Mouse (Mus musculus) midbrain, embryonic 10.5 days (tissue): ENCODE measurements at regions not wholly inside any gene's neighbourhood (a gene's known extent, or its start where the extent isn't known, plus 50 kb on each side); places are given as distances from the start of the nearest gene placed in this dataset.

Experiments
- DNase-seq: peaks from one replicate; pipeline ENCODE4 v3.0.0-alpha.2; 2017; ENCODE audit warnings: low spot score
- H3K27ac ChIP-seq: fragments of 300-500 bp; sonication (generic); replicated peaks from 2 replicates; pipeline ENCODE4 v1.5.1; 2016; ENCODE audit warnings: mild to moderate bottlenecking
- H3K27me3 ChIP-seq: fragments of 300-500 bp; sonication (generic); 2 replicates; pipeline ENCODE4 v1.6.1; 2016; ENCODE audit warnings: low read depth, mild to moderate bottlenecking; ENCODE audit not compliant: poor library complexity, severe bottlenecking
- H3K36me3 ChIP-seq: fragments of 300-500 bp; sonication (generic); 2 replicates; pipeline ENCODE4 v1.6.1; 2016; ENCODE audit warnings: mild to moderate bottlenecking, moderate library complexity
- H3K4me1 ChIP-seq: fragments of 300-500 bp; sonication (generic); 2 replicates; pipeline ENCODE4 v1.6.1; 2016
- H3K4me3 ChIP-seq: fragments of 300-500 bp; sonication (generic); 2 replicates; pipeline ENCODE4 v1.5.1; 2016; ENCODE audit warnings: mild to moderate bottlenecking, moderate library complexity
- H3K9me3 ChIP-seq: fragments of 300-500 bp; sonication (generic); replicated peaks from 2 replicates; pipeline ENCODE4 v1.6.1; 2016; ENCODE audit warnings: mild to moderate bottlenecking
- WGBS: fragments of 180-500 bp; shearing (Covaris S2); methylation state at CpG from one replicate; pipeline ENCODE4 v1.1.7; 2016; 5-methylcytosine and 5-hydroxymethylcytosine counted together

- 21% methylated on average over 13 of the region's 13 CpGs for WGBS
- peak; percentile 12 for DNase-seq
- H3K36me3 ChIP-seq: no peaks in the 10 kb centered on the region
- H3K27ac ChIP-seq: peak overlapping the region; percentile 43; the same call in 1 of the 2 replicates
- no peaks in the 10 kb centered on the region for H3K9me3 ChIP-seq
- no peak overlapping the region for H3K4me3 ChIP-seq
- H3K4me1 ChIP-seq: peaks cover 21% of the 10 kb centered on the region
- H3K27me3 ChIP-seq: no peaks in the 10 kb centered on the region
Observed at GRCm38 (mm10) chr13:25451357-25451861, 181.1 kb upstream of the Nrsn1 start.

GRCm38 (mm10) chr13:25429701-25430418 lies 159.6 kb upstream of the Nrsn1 start:
- Histone ChIP-seq H3K4me1 (no peaks in the 10 kb centered on the region), H3K9me3 (no peaks in the 10 kb centered on the region), H3K4me3 (no peak overlapping the region), H3K36me3 (no peaks in the 10 kb centered on the region), H3K27ac (no peak overlapping the region), H3K27me3 (no peaks in the 10 kb centered on the region)
- WGBS: 85% methylated on average over 6 of the region's 6 CpGs
- DNase-seq: no peak

GRCm38 (mm10) chr13:25403182-25403795 lies 133.0 kb upstream of the Nrsn1 start:
- DNase-seq: peak; percentile 51
- H3K27me3 ChIP-seq: peaks cover 14% of the 10 kb centered on the region; the same call in 1 of the 2 replicates
- no peaks in the 10 kb centered on the region for H3K36me3 ChIP-seq
- 26% methylated on average over 3 of the region's 3 CpGs for WGBS
- H3K9me3 ChIP-seq: no peaks in the 10 kb centered on the region
- peak overlapping the region; percentile 47 for H3K27ac ChIP-seq
- peaks cover 36% of the 10 kb centered on the region for H3K4me1 ChIP-seq
- no peak overlapping the region for H3K4me3 ChIP-seq

GRCm38 (mm10) chr13:25402691-25403090 lies 132.4 kb upstream of the Nrsn1 start:
- no peak overlapping the region for H3K4me3 ChIP-seq
- 28% methylated on average over 2 of the region's 2 CpGs for WGBS
- H3K4me1 ChIP-seq: peaks cover 36% of the 10 kb centered on the region
- no peaks in the 10 kb centered on the region for H3K9me3 ChIP-seq
- peak overlapping the region; percentile 47 for H3K27ac ChIP-seq
- DNase-seq: no peak
- H3K27me3 ChIP-seq: peaks cover 14% of the 10 kb centered on the region; the same call in 1 of the 2 replicates
- no peaks in the 10 kb centered on the region for H3K36me3 ChIP-seq

- Histone ChIP-seq H3K27ac (peak overlapping the region; percentile 57), H3K36me3 (no peaks in the 10 kb centered on the region), H3K27me3 (peaks cover 14% of the 10 kb centered on the region; the same call in 1 of the 2 replicates), H3K4me3 (no peak overlapping the region), H3K4me1 (peaks cover 36% of the 10 kb centered on the region), H3K9me3 (no peaks in the 10 kb centered on the region)
- peak; percentile 14 for DNase-seq
- WGBS: 49% methylated on average over 9 of the region's 9 CpGs
Observed at GRCm38 (mm10) chr13:25401936-25402504, 131.7 kb upstream of the Nrsn1 start.

GRCm38 (mm10) chr13:25392770-25393290 lies 122.5 kb upstream of the Nrsn1 start:
- 82% methylated on average over 5 of the region's 5 CpGs for WGBS
- Histone ChIP-seq H3K36me3 (no peaks in the 10 kb centered on the region), H3K9me3 (no peaks in the 10 kb centered on the region; the same call in 1 of the 2 replicates), H3K4me3 (no peak overlapping the region), H3K27me3 (no peaks in the 10 kb centered on the region), H3K4me1 (no peaks in the 10 kb centered on the region), H3K27ac (no peak overlapping the region)
- DNase-seq: no peak

GRCm38 (mm10) chr13:25362627-25362967 lies 92.3 kb upstream of the Nrsn1 start:
- no peaks in the 10 kb centered on the region for H3K27me3 ChIP-seq
- no peaks in the 10 kb centered on the region for H3K36me3 ChIP-seq
- H3K9me3 ChIP-seq: no peaks in the 10 kb centered on the region
- H3K4me1 ChIP-seq: peaks cover 11% of the 10 kb centered on the region
- no peak overlapping the region; the same call in 1 of the 2 replicates for H3K27ac ChIP-seq
- DNase-seq: no peak
- WGBS: 68% methylated on average over 4 of the region's 4 CpGs
- no peak overlapping the region for H3K4me3 ChIP-seq

- DNase-seq: no peak
- H3K9me3 ChIP-seq: no peaks in the 10 kb centered on the region
- peaks cover 11% of the 10 kb centered on the region for H3K4me1 ChIP-seq
- H3K4me3 ChIP-seq: no peak overlapping the region
- no peaks in the 10 kb centered on the region for H3K27me3 ChIP-seq
- 64% methylated on average over 7 of the region's 7 CpGs for WGBS
- no peaks in the 10 kb centered on the region for H3K36me3 ChIP-seq
- H3K27ac ChIP-seq: no peak overlapping the region; the same call in 1 of the 2 replicates
Observed at GRCm38 (mm10) chr13:25361850-25362626, 91.7 kb upstream of the Nrsn1 start.

- no peak overlapping the region for H3K27ac ChIP-seq
Observed at GRCm38 (mm10) chr13:25347558-25347957, 77.3 kb upstream of the Nrsn1 start.

GRCm38 (mm10) chr13:25343309-25343708 lies 73.0 kb upstream of the Nrsn1 start:
- Histone ChIP-seq H3K27me3 (no peaks in the 10 kb centered on the region), H3K9me3 (no peaks in the 10 kb centered on the region), H3K36me3 (no peaks in the 10 kb centered on the region), H3K4me3 (no peak overlapping the region), H3K4me1 (peaks cover 7% of the 10 kb centered on the region; the same call in 1 of the 2 replicates), H3K27ac (no peak overlapping the region)
- DNase-seq: no peak
- WGBS: 90% methylated on average over 6 of the region's 6 CpGs

More at GRCm38 (mm10) chr13:25347558-25347957, 77.3 kb upstream of the Nrsn1 start:
- Histone ChIP-seq H3K4me1 (peaks cover under 1% of the 10 kb centered on the region; the same call in 1 of the 2 replicates), H3K4me3 (no peak overlapping the region), H3K36me3 (no peaks in the 10 kb centered on the region), H3K9me3 (no peaks in the 10 kb centered on the region), H3K27me3 (no peaks in the 10 kb centered on the region)
- WGBS: 50% methylated on average over 5 of the region's 5 CpGs
- no peak for DNase-seq

- Histone ChIP-seq H3K36me3 (no peaks in the 10 kb centered on the region), H3K4me1 (peaks cover 7% of the 10 kb centered on the region; the same call in 1 of the 2 replicates), H3K27me3 (no peaks in the 10 kb centered on the region), H3K9me3 (no peaks in the 10 kb centered on the region), H3K27ac (no peak overlapping the region), H3K4me3 (no peak overlapping the region)
- DNase-seq: no peak
- WGBS: 94% methylated on average over 1 of the region's 1 CpGs
Observed at GRCm38 (mm10) chr13:25341826-25342225, 71.5 kb upstream of the Nrsn1 start.

- H3K27me3 ChIP-seq: no peaks in the 10 kb centered on the region
- no peak overlapping the region for H3K27ac ChIP-seq
- H3K36me3 ChIP-seq: no peaks in the 10 kb centered on the region
- DNase-seq: no peak
- no peaks in the 10 kb centered on the region for H3K9me3 ChIP-seq
- H3K4me1 ChIP-seq: no peaks in the 10 kb centered on the region
- WGBS: 86% methylated on average over 1 of the region's 1 CpGs
- H3K4me3 ChIP-seq: no peak overlapping the region
Observed at GRCm38 (mm10) chr13:25333803-25334202, 63.5 kb upstream of the Nrsn1 start.
